Mouse (Mus musculus) left cerebral cortex, adult 9 months (tissue): ENCODE measurements around the gene Caap1.
A peak's percentile ranks its signal among the peaks of the same experiment; 100 is the strongest.

Experiments
- DNase-seq, 2 experiments: peaks; one replicate each; pipeline ENCODE4 v3.0.0; 2022; ENCODE audit warnings: low spot score in 2 of 2

The Caap1 gene

DNA sequence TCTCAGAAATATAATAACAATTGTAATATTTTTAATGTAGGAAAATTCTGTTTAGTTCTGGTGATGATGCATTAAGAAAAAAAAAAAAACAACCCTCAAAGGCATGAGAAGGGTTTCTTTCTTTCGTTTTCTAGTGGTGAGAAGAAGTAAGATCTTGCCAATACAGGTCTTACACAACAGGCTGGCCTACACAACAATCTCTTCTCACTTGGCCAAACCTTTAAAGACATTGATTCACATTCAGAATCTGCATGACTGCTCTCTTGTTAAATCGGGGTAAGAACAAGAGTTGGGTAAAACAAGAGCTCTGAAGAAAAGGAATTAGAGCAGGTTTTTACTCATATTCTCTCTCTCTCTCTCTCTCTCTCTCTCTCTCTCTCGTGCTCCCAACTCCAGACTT, 41.2 kb downstream of the Caap1 start:
- no peak for DNase-seq

DNA sequence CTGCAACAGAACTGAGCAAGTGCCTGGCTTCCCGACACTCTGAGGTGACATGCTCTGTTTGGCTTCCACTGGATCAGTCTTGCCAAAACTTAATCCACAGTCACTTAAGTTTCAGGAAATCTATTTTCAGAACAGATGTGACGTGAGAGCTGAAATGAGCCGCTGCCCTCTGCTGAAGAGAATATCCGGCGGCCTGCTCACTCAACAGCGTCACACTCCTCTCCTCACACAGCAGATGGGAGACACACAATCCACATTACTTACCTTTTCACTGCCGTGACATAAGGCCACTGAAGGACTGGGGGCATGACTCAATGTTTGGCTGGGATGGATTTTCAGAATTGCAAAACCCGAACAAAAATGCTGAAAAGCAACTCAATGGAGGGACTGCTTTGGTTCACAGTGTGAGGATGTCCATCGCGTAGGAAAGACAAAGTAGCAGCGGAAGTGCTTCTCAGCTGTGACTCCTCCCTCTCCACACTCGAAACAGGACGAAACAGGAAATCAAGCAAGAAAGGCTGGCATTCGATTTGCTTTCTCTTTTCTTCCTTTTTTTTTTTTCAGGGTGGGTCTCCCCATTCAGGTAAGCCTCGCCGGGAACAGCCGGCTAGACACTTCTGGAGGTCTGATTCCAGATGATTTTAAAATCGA, 79.7 kb downstream of the Caap1 start:
- peak in 1 of 2 experiments; percentile 15 for DNase-seq

DNA sequence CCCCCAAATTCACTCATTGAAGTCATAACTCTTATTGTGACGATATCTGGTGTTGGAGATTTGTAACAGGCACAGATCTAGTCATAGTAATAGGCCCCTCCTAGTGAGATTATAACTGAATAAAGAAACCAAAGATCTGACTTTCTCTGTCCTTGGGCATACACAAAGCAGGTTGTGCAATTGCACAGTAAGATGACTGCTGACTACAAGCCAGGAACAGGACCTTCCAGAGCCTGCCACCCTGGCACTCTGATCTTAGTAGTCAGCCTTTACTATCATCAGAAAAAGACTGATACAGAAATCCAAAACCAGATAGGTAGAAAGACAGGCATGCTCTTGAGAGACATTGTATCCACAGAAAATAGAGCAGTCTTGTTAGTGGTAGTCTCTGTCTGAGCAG, 83.3 kb downstream of the Caap1 start:
- no peak for DNase-seq

DNA sequence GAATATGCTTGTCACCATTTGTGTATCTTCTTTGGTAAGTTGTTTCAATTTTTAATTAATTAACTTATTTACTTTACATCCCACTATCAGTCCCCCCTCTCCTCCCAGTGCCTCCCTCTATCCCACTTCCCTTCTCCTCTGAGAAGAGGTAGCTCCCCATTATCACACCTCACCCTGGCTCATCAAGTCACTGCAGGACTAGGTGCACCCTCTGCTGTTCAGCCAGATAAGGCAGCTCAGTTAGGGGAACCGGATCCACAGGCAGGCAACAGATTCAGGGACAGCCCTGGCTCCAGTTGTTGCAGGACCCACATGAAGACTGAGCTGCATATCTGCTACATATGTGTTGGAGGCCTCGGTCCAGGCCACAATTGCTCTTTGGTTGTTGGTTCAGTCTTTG, 97.2 kb downstream of the Caap1 start:
- DNase-seq = no peak

- DNase-seq = peak; percentile 38 to 44
Measured at GRCm38 (mm10) chr4:94454857-94455256, 101.7 kb downstream of the Caap1 start.
